Mouse (Mus musculus) lung, embryonic 16.5 days (tissue): ENCODE data around the gene Mms19. TPM values are rescaled to one million over a fixed set of nuclear protein-coding genes. Genes with fewer than 3 reads are reported as not detected.

ENCODE experiments used
- ATAC-seq: fragments of 200-750 bp; cut with Nextera tagmentation; 2 replicates; pipeline ENCODE4 v1.8.0; 2017; ENCODE audit warnings: low read depth, mild to moderate bottlenecking, moderate library complexity
- H3K27ac ChIP-seq: fragments of 300-500 bp; sonication (generic); 2 replicates; pipeline ENCODE4 v1.5.1; 2014; ENCODE audit warnings: mild to moderate bottlenecking, control low read depth, low read length
- H3K27me3 ChIP-seq: fragments of 300-500 bp; sonication (generic); 2 replicates; pipeline ENCODE4 v1.6.1; 2014; ENCODE audit warnings: low read depth, low read length, mixed read lengths; ENCODE audit not compliant: control insufficient read depth, insufficient read depth
- H3K36me3 ChIP-seq: fragments of 300-500 bp; sonication (generic); 2 replicates; pipeline ENCODE4 v1.6.1; 2014; ENCODE audit warnings: low read length; ENCODE audit not compliant: control insufficient read depth, insufficient read depth
- H3K4me1 ChIP-seq: fragments of 300-500 bp; sonication (generic); replicated peaks from 2 replicates; pipeline ENCODE4 v1.6.1; 2014; ENCODE audit warnings: low read length, mixed read lengths; ENCODE audit not compliant: control insufficient read depth, insufficient read depth
- H3K4me2 ChIP-seq: fragments of 300-500 bp; sonication (generic); 2 replicates; pipeline ENCODE4 v1.6.1; 2014; ENCODE audit warnings: low read depth, low read length, control low read depth
- H3K4me3 ChIP-seq: fragments of 300-500 bp; sonication (generic); 2 replicates; pipeline ENCODE4 v1.5.1; 2014; ENCODE audit warnings: mild to moderate bottlenecking, low read length, control low read depth
- H3K9ac ChIP-seq: fragments of 300-500 bp; sonication (generic); 2 replicates; pipeline ENCODE4 v1.6.1; 2014; ENCODE audit warnings: low read length, control low read depth
- H3K9me3 ChIP-seq: fragments of 300-500 bp; sonication (generic); 2 replicates; pipeline ENCODE4 v1.6.1; 2016; ENCODE audit warnings: low read length; ENCODE audit not compliant: control insufficient read depth
- WGBS: fragments of 180-500 bp; shearing (Covaris S2); extraction: QIAGEN DNeasy Blood & Tissue Kit; methylation state at CpG from one replicate; pipeline ENCODE4 v1.1.7; 2014; 5-methylcytosine and 5-hydroxymethylcytosine counted together
- polyA plus RNA-seq: library from polyadenylated mRNA; unstranded; fragments of >200 nt; fragmentation: Nextera tagmentation; extraction: Ambion mirVana; gene quantifications from 2 replicates; pipeline ENCODE4 v1.2.1, GENCODE M21; 2015

Mms19 gene
- 30.2 and 31.8 TPM in 2 replicates for polyA plus RNA-seq

GRCm38 (mm10) chr19:41980819-41981594 lies at the start of gene Mms19:
TSS of gene Mms19 (minus strand) at chr19:41981157.
- under 1% methylated on average over 55 of the region's 68 CpGs for whole genome bisulfite sequencing
- peaks cover 3% of the 10 kb centered on the region; the same call in 1 of the 2 replicates for H3K27me3 ChIP-seq
- H3K4me1 ChIP-seq, result peaks cover 22% of the 10 kb centered on the region
- H3K27ac ChIP-seq, result peak within 1 kb of the TSS; percentile 93
- ATAC-seq, result peak; percentile 95
- H3K4me3 ChIP-seq, result peak within 1 kb of the TSS; percentile 96
- peak within 1 kb of the TSS; percentile 92 for H3K4me2 ChIP-seq
- H3K9me3 ChIP-seq, result no peaks in the 10 kb centered on the region
- no peaks in the 10 kb centered on the region for H3K36me3 ChIP-seq
- peak within 1 kb of the TSS; percentile 88 for H3K9ac ChIP-seq

- ATAC-seq, result peak; percentile 80
- Histone ChIP-seq H3K9me3 (no peaks in the 10 kb centered on the region), H3K4me1 (no peaks in the 10 kb centered on the region), H3K36me3 (no peaks in the 10 kb centered on the region), H3K4me2 (no peak overlapping the region), H3K4me3 (no peak overlapping the region), H3K27me3 (no peaks in the 10 kb centered on the region), H3K27ac (no peak overlapping the region), H3K9ac (no peak overlapping the region)
- 3% methylated on average over 5 of the region's 5 CpGs for WGBS
Measured at GRCm38 (mm10) chr19:42026158-42026557, 45.2 kb upstream of the Mms19 start.

- Histone ChIP-seq H3K4me2 (no peak overlapping the region), H3K4me1 (peaks cover 15% of the 10 kb centered on the region), H3K36me3 (no peaks in the 10 kb centered on the region), H3K4me3 (no peak overlapping the region), H3K9ac (no peak overlapping the region), H3K27ac (no peak overlapping the region), H3K9me3 (no peaks in the 10 kb centered on the region), H3K27me3 (no peaks in the 10 kb centered on the region)
- WGBS, result 84% methylated on average over 2 of the region's 2 CpGs
- ATAC-seq, result no peak
Measured at GRCm38 (mm10) chr19:42022542-42022848, 41.5 kb upstream of the Mms19 start.

- Histone ChIP-seq H3K4me2 (no peak overlapping the region), H3K9me3 (no peaks in the 10 kb centered on the region), H3K9ac (no peak overlapping the region), H3K27ac (no peak overlapping the region), H3K27me3 (no peaks in the 10 kb centered on the region), H3K4me3 (no peak overlapping the region), H3K36me3 (no peaks in the 10 kb centered on the region), H3K4me1 (peaks cover 21% of the 10 kb centered on the region)
- no peak for ATAC-seq
- 71% methylated on average over 10 of the region's 10 CpGs for WGBS
Measured at GRCm38 (mm10) chr19:42021681-42022541, 41.0 kb upstream of the Mms19 start.

- no peak overlapping the region for H3K4me2 ChIP-seq
- H3K27ac ChIP-seq, result peak overlapping the region; percentile 75
- peaks cover 24% of the 10 kb centered on the region for H3K4me1 ChIP-seq
- no peak overlapping the region for H3K9ac ChIP-seq
- no peak overlapping the region for H3K4me3 ChIP-seq
- H3K36me3 ChIP-seq, result no peaks in the 10 kb centered on the region
- ATAC-seq, result 0 out of 2 replicates have a peak, but pooled peaks have one; percentile 41
- H3K27me3 ChIP-seq, result no peaks in the 10 kb centered on the region
- no peaks in the 10 kb centered on the region for H3K9me3 ChIP-seq
- 37% methylated on average over 4 of the region's 4 CpGs for WGBS
Measured at GRCm38 (mm10) chr19:42019011-42019522, 38.1 kb upstream of the Mms19 start.

- WGBS, result 47% methylated on average over 8 of the region's 8 CpGs
- peak overlapping the region; percentile 8; the same call in 1 of the 2 replicates for H3K4me2 ChIP-seq
- H3K36me3 ChIP-seq, result no peaks in the 10 kb centered on the region
- H3K27me3 ChIP-seq, result no peaks in the 10 kb centered on the region
- H3K4me3 ChIP-seq, result no peak overlapping the region
- H3K9me3 ChIP-seq, result no peaks in the 10 kb centered on the region
- peak overlapping the region; percentile 14; the same call in 1 of the 2 replicates for H3K9ac ChIP-seq
- H3K4me1 ChIP-seq, result peaks cover 24% of the 10 kb centered on the region
- ATAC-seq, result peak; percentile 73
- peak overlapping the region; percentile 75 for H3K27ac ChIP-seq
Measured at GRCm38 (mm10) chr19:42017399-42018247, 36.7 kb upstream of the Mms19 start.

- WGBS, result 54% methylated on average over 5 of the region's 5 CpGs
- H3K4me2 ChIP-seq, result no peak overlapping the region
- no peak overlapping the region for H3K4me3 ChIP-seq
- no peak overlapping the region for H3K9ac ChIP-seq
- no peaks in the 10 kb centered on the region for H3K27me3 ChIP-seq
- H3K36me3 ChIP-seq, result no peaks in the 10 kb centered on the region
- H3K9me3 ChIP-seq, result no peaks in the 10 kb centered on the region
- peaks cover 24% of the 10 kb centered on the region for H3K4me1 ChIP-seq
- ATAC-seq, result no peak
- peak overlapping the region; percentile 75 for H3K27ac ChIP-seq
Measured at GRCm38 (mm10) chr19:42016840-42017239, 35.9 kb upstream of the Mms19 start.

- H3K4me1 ChIP-seq, result peaks cover 24% of the 10 kb centered on the region
- H3K4me3 ChIP-seq, result no peak overlapping the region
- no peak overlapping the region for H3K9ac ChIP-seq
- H3K4me2 ChIP-seq, result no peak overlapping the region
- no peaks in the 10 kb centered on the region for H3K27me3 ChIP-seq
- 77% methylated on average over 4 of the region's 4 CpGs for WGBS
- no peak overlapping the region for H3K27ac ChIP-seq
- no peaks in the 10 kb centered on the region for H3K36me3 ChIP-seq
- no peak for ATAC-seq
- no peaks in the 10 kb centered on the region for H3K9me3 ChIP-seq
Measured at GRCm38 (mm10) chr19:42016251-42016650, 35.3 kb upstream of the Mms19 start.
